ENCODE assay signal across 22 mouse cellular contexts in genomic region chr7:130967901-130968300, GRCm38 (mm10). TPM values are rescaled to one million over a fixed set of nuclear protein-coding genes. Genes with fewer than 3 reads are reported as not detected.
DNase-seq lines count a peak whose midpoint lies in the region; ATAC-seq and TF ChIP-seq lines count a peak whose summit lies in the region.
"Had no signal": no experiment of that assay in that cellular context is flagged by ENCODE, and none has a peak within 500 bp of the region (broad histone marks: within the 10 kb centered on the region; RNA-seq: fewer than 3 reads in every experiment).

No protein-coding gene starts in this region.

- WGBS in heart, embryonic 13.5 days = 74% methylated on average over 6 of the region's 6 CpGs
- WGBS in limb, embryonic 15.5 days = 80% methylated on average over 6 of the region's 6 CpGs
- 93% methylated on average over 6 of the region's 6 CpGs for WGBS in limb, embryonic 10.5 days
- 80% methylated on average over 6 of the region's 6 CpGs for WGBS in stomach, postnatal 0 days

- H3K4me1 ChIP-seq in heart, embryonic 13.5 days = peaks cover 58% of the 10 kb centered on the region
- H3K4me1 ChIP-seq in limb, embryonic 15.5 days = peaks cover 68% of the 10 kb centered on the region
- H3K4me1 ChIP-seq in limb, embryonic 10.5 days = peaks cover 33% of the 10 kb centered on the region
- H3K4me1 ChIP-seq in stomach, postnatal 0 days (replicated peaks; ENCODE audit: control insufficient read depth, insufficient read depth) = peaks cover 4% of the 10 kb centered on the region; the same call in 1 of the 2 replicates

- H3K4me3 ChIP-seq in heart, embryonic 13.5 days = no peak overlapping the region
- H3K4me3 ChIP-seq in limb, embryonic 15.5 days = no peak overlapping the region
- H3K4me3 ChIP-seq in limb, embryonic 10.5 days = no peak overlapping the region
- no peak overlapping the region for H3K4me3 ChIP-seq in stomach, postnatal 0 days (ENCODE audit: low read depth, low read length)
- H3K4me3 ChIP-seq: hindbrain, embryonic 12.5 days; hindbrain, embryonic 15.5 days had no signal

- no peak for TF ChIP-seq CTCF in stomach, postnatal 0 days (IDR thresholded peaks at IDR 0.05; ENCODE audit: low read depth)

- H3K9ac ChIP-seq in heart, embryonic 13.5 days = no peak overlapping the region
- H3K9ac ChIP-seq in limb, embryonic 15.5 days = no peak overlapping the region
- no peak overlapping the region for H3K9ac ChIP-seq in stomach, postnatal 0 days (ENCODE audit: low read length)
- H3K9ac ChIP-seq: forebrain, postnatal 0 days; hindbrain, embryonic 12.5 days; hindbrain, embryonic 15.5 days had no signal

- TF ChIP-seq EP300 in stomach, postnatal 0 days (optimal IDR thresholded peaks at IDR 0.05) = no peak

- H3K27ac ChIP-seq in heart, embryonic 13.5 days (replicated peaks) = peak overlapping the region; percentile 55; the same call in 1 of the 2 replicates
- H3K27ac ChIP-seq in limb, embryonic 15.5 days = peak overlapping the region; percentile 80; the same call in 1 of the 2 replicates
- H3K27ac ChIP-seq in limb, embryonic 10.5 days = no peak overlapping the region
- H3K27ac ChIP-seq in stomach, postnatal 0 days (replicated peaks) = peak overlapping the region; percentile 56; the same call in 1 of the 2 replicates
- H3K27ac ChIP-seq: hindbrain, embryonic 12.5 days; hindbrain, embryonic 15.5 days had no signal

- peak; percentile 90 for DNase-seq in heart, adult 11 months
- no peak for DNase-seq in heart, postnatal 14 days
- DNase-seq in heart, postnatal 4 days = no peak
- DNase-seq in limb, embryonic 10.5 days (ENCODE audit: low spot score) = no peak
- DNase-seq in stomach, postnatal 0 days (ENCODE audit: low spot score) = no peak
- no peak for DNase-seq in neural tube, embryonic 10.5 days (ENCODE audit: extremely low spot score, low spot score)
- DNase-seq: B cell, adult 2 months; cerebellum, adult 9-10 months; cerebellum, postnatal 14 days; forebrain, postnatal 0 days had no signal

- no peaks in the 10 kb centered on the region for H3K27me3 ChIP-seq in heart, embryonic 13.5 days (replicated peaks)
- no peaks in the 10 kb centered on the region for H3K27me3 ChIP-seq in limb, embryonic 15.5 days
- no peaks in the 10 kb centered on the region for H3K27me3 ChIP-seq in limb, embryonic 10.5 days (ENCODE audit: low read depth, poor library complexity, severe bottlenecking)
- H3K27me3 ChIP-seq in stomach, postnatal 0 days (ENCODE audit: control insufficient read depth, insufficient read depth, low read length) = no peaks in the 10 kb centered on the region
- H3K27me3 ChIP-seq: hindbrain, embryonic 12.5 days; hindbrain, embryonic 15.5 days; Patski had no signal

- H3K36me3 ChIP-seq in heart, embryonic 13.5 days = 0 out of 2 replicates have a peak, but pooled peaks cover under 1% of the 10 kb centered on the region
- H3K36me3 ChIP-seq in limb, embryonic 15.5 days = peaks cover 4% of the 10 kb centered on the region; the same call in 1 of the 2 replicates
- no peaks in the 10 kb centered on the region for H3K36me3 ChIP-seq in limb, embryonic 10.5 days
- no peaks in the 10 kb centered on the region for H3K36me3 ChIP-seq in stomach, postnatal 0 days (ENCODE audit: control insufficient read depth, insufficient read depth, low read length)
- H3K36me3 ChIP-seq: G1E; hindbrain, embryonic 12.5 days; hindbrain, embryonic 15.5 days had no signal

- H3K9me3 ChIP-seq in heart, embryonic 13.5 days = no peaks in the 10 kb centered on the region
- H3K9me3 ChIP-seq in limb, embryonic 15.5 days = no peaks in the 10 kb centered on the region
- no peaks in the 10 kb centered on the region for H3K9me3 ChIP-seq in limb, embryonic 10.5 days (replicated peaks)
- H3K9me3 ChIP-seq in stomach, postnatal 0 days (ENCODE audit: control insufficient read depth, low read length) = no peaks in the 10 kb centered on the region
- H3K9me3 ChIP-seq: hindbrain, embryonic 12.5 days; hindbrain, embryonic 15.5 days had no signal

- no peak overlapping the region for H3K4me2 ChIP-seq in heart, embryonic 13.5 days
- no peak overlapping the region for H3K4me2 ChIP-seq in limb, embryonic 15.5 days
- no peak overlapping the region for H3K4me2 ChIP-seq in stomach, postnatal 0 days (replicated peaks; ENCODE audit: low read depth)
- H3K4me2 ChIP-seq: heart, embryonic 11.5 days; hindbrain, embryonic 12.5 days; hindbrain, embryonic 15.5 days had no signal

- ATAC-seq in heart, embryonic 13.5 days (ENCODE audit: extremely low read depth, insufficient number of reproducible peaks, low FRiP score, low TSS enrichment) = no peak
- ATAC-seq in limb, embryonic 15.5 days (ENCODE audit: insufficient number of reproducible peaks, low FRiP score, low TSS enrichment, low read depth) = no peak
- ATAC-seq in stomach, postnatal 0 days (ENCODE audit: low FRiP score, low TSS enrichment) = no peak
- ATAC-seq: forebrain, embryonic 14.5 days; forebrain, postnatal 0 days; intestine, postnatal 0 days had no signal

- intact Hi-C loops in heart, postnatal 14 days (cut with DNase I) = no loop called here

RNA-seq across cellular contexts. Expression of gene Htra1, which starts 32.0 kb away (rescaled TPM):
- total RNA-seq in heart, postnatal 14 days (2021) = 100 to 1,000 TPM; 151 to 162 TPM
- polyA plus RNA-seq in heart, embryonic 13.5 days (2015; fragmentation: Nextera tagmentation; extraction: Ambion mirVana) = 52.9 and 65.4 TPM in 2 replicates
- 100 to 1,000 TPM; 125 to 139 TPM for total RNA-seq in heart, postnatal 4 days (2021)
- 317 and 324 TPM in 2 replicates for polyA plus RNA-seq in limb, embryonic 15.5 days (2015; fragmentation: Nextera tagmentation; extraction: Ambion mirVana)
- polyA plus RNA-seq in limb, embryonic 10.5 days (2016; fragmentation: Nextera tagmentation; extraction: Ambion mirVana) = 3.0 and 5.1 TPM in 2 replicates
- polyA plus RNA-seq in stomach, postnatal 0 days (2015; fragmentation: Nextera tagmentation; extraction: Ambion mirVana) = 48.6 and 51.6 TPM in 2 replicates
- total RNA-seq: CH12.LX; G1E; granulocyte monocyte progenitor cell, adult 5-6 weeks; hematopoietic stem cell, adult 5-6 weeks had no signal
- polyA plus RNA-seq: G1E had no signal
